11 mouse cellular contexts compared by ENCODE assay signal in genomic region chr3:115529918-115530317, GRCm38 (mm10).
DNase-seq lines count a peak whose midpoint lies in the region; ATAC-seq and TF ChIP-seq lines count a peak whose summit lies in the region.
"Had no signal": no experiment of that assay in that cellular context is flagged by ENCODE, and none has a peak within 500 bp of the region (broad histone marks: within the 10 kb centered on the region; RNA-seq: fewer than 3 reads in every experiment).

No protein-coding gene starts in this region.

- no peak overlapping the region for H3K4me3 ChIP-seq in embryonic fibroblast, embryonic 13.5 days (ENCODE audit: insufficient read depth, low read length)
- no peak overlapping the region for H3K4me3 ChIP-seq in hindbrain, embryonic 13.5 days
- H3K4me3 ChIP-seq: myocyte had no signal

- H3K9me3 ChIP-seq in hindbrain, embryonic 13.5 days = no peaks in the 10 kb centered on the region

- no peak for ATAC-seq in hindbrain, embryonic 13.5 days (ENCODE audit: low FRiP score)

- WGBS in hindbrain, embryonic 13.5 days = 54% methylated on average over 4 of the region's 4 CpGs

- no peaks in the 10 kb centered on the region for H3K36me3 ChIP-seq in splenic B cell, adult 2 months (ENCODE audit: control insufficient read depth, insufficient read depth, low read length, poor library complexity, severe bottlenecking)
- no peaks in the 10 kb centered on the region for H3K36me3 ChIP-seq in hindbrain, embryonic 13.5 days

- H3K4me2 ChIP-seq in hindbrain, embryonic 13.5 days = no peak overlapping the region

- H3K27ac ChIP-seq in embryonic fibroblast, embryonic 13.5 days (ENCODE audit: insufficient read depth, low read length) = no peak overlapping the region
- no peak overlapping the region for H3K27ac ChIP-seq in hindbrain, embryonic 13.5 days

- H3K27me3 ChIP-seq in splenic B cell, adult 2 months (ENCODE audit: control insufficient read depth, insufficient read depth, low read length, poor library complexity, severe bottlenecking) = no peaks in the 10 kb centered on the region
- H3K27me3 ChIP-seq in hindbrain, embryonic 13.5 days = no peaks in the 10 kb centered on the region

- H3K4me1 ChIP-seq in embryonic fibroblast, embryonic 13.5 days (ENCODE audit: control insufficient read depth, insufficient read depth, low read length) = no peaks in the 10 kb centered on the region
- H3K4me1 ChIP-seq in hindbrain, embryonic 13.5 days (replicated peaks) = no peaks in the 10 kb centered on the region

- intact Hi-C loops in heart, postnatal 14 days (cut with DNase I) = no loop called here

- TF ChIP-seq CTCF in embryonic fibroblast, embryonic 13.5 days (IDR thresholded peaks at IDR 0.05; ENCODE audit: borderline replicate concordance, insufficient read depth, low read length) = peak; percentile 45; the same call in 1 of the 2 replicates

- DNase-seq in heart, postnatal 14 days = peak; percentile 12 to 19
- DNase-seq in heart, adult 9 months (ENCODE audit: low spot score in 2 of 2) = no peak
- peak; percentile 20 to 34 for DNase-seq in right cerebral cortex, adult 2 months (ENCODE audit: low spot score in 2 of 2)
- no peak for DNase-seq in right cerebral cortex, postnatal 25 days
- DNase-seq in splenic B cell, adult 2 months (ENCODE audit: low read depth, low spot score) = peak; percentile 65
- no peak for DNase-seq in adrenal gland, adult 18-20 months (ENCODE audit: low spot score in 2 of 2)
- DNase-seq: adrenal gland, adult 2 months; gastrocnemius, postnatal 25 days had no signal

- TF ChIP-seq POLR2A in embryonic fibroblast, embryonic 13.5 days (IDR thresholded peaks at IDR 0.05; ENCODE audit: low read depth, low read length) = no peak

- H3K9ac ChIP-seq in hindbrain, embryonic 13.5 days = no peak overlapping the region

Comparison
In these comparisons a context has a peak if more than half of its experiments do, and no peak if none do; other contexts are left out.
1. DNase-seq: peak in heart, postnatal 14 days (2 of 2), right cerebral cortex, adult 2 months (2 of 2) and splenic B cell, adult 2 months (single experiment); none in heart, adult 9 months (0 of 2), right cerebral cortex, postnatal 25 days (single experiment) and adrenal gland, adult 18-20 months (0 of 2).